Mouse (Mus musculus): ENCODE results near the gene Cebpa.
A peak's percentile ranks its signal among the peaks of the same experiment; 100 is the strongest.

Cebpa gene

DNA sequence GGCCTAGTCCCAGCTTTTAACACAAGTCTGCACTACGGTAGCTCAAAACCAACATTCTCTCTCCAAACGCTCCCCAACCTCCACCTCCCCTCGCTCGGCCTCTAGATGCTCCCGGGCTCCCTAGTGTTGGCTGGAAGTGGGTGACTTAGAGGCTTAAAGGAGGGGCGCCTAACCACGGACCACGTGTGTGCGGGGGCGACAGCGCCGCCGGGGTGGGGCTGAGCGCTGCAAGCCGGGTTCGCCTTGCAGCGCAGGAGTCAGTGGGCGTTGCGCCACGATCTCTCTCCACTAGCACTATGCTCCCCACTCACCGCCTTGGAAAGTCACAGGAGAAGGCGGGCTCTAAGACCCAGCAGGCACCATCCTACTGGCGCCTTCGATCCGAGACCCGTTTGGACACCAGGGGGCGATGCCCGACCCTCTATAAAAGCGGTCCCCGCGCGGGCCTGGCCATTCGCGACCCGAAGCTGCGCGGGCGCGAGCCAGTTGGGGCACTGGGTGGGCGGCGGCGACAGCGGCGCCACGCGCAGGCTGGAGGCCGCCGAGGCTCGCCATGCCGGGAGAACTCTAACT, at the start of gene Cebpa:
Gene Cebpa, plus strand, starts transcription at position 453 of the 573 bp plus-strand sequence.
- peak; percentile 83 for DNase-seq

DNA sequence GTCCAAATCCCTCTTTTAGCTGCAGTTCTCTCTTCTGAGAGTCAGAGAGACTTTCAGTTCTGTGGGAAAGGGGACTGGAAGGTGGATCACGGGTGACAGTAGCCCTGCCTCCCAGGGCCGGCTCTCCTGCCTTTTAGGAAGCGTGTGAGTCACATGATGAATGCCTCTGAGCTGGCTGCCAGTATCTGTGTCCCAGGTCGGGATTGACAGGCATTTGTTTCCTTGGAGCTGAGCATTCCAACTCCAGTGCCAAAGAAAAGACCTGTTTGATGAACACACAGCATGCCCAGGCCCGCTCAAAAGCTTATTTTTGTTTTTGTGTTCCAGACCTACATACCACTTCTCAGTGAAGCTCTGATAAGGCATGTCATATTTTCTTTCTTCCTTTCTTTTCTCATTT, 42.4 kb upstream of the Cebpa start:
- DNase-seq: no peak

DNA sequence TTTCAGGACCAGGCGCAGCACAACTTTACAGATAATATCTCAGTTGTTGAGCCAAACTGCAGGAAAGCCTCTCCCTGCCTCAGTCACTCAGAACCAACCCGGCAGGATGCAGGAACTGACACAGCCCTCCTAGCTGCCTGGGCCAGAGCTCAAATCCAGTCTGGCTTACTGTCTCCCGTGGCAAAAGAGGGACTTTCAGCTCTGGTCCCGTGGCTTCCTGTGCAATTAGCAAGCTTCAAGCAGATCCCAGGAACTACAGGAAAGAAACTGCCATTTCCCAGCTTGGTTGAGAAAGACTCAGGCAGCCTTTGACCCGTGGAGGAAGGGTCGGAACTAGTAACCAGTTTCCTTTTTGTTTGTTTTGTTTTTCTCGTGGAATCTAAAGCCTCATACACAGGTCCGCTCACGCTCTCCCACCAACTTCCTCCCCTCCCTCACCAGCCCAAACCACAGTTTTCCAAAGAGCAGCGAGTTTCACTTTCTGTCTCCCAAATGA, 38.2 kb upstream of the Cebpa start:
- no peak for DNase-seq

DNA sequence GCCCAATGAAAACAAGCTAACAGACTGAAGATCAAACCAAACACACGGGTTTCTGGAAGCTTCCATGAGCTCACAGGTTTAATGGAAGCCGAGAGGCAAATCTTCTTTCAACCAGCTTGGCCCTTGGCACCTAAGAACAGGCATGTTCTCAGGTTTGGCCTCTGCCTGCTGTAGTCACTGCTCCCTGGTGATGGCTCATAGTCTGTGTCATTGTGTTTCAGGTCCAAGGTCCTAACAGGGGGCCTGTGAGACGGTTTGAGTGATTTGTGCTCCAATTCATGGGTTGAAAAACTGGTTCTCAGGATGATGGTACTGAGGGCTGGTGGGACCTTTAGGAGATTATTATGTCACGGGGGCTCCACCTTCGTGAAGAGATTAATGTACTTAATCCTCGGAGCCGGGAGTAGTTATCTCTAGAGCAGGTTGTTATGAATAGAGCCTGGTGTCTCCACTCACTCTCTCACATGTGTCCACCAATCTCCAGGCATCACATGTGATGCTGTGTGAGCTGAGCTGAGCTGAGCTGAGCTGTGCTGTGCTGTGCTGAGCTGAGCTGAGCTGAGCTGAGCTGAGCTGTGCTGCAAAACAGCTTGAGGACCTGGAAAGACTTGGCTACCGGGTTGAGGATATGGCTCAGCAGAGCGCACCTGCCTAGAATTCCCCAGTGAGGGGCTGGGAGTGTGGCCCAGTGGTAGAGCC, 37.5 kb upstream of the Cebpa start:
- DNase-seq: no peak

DNA sequence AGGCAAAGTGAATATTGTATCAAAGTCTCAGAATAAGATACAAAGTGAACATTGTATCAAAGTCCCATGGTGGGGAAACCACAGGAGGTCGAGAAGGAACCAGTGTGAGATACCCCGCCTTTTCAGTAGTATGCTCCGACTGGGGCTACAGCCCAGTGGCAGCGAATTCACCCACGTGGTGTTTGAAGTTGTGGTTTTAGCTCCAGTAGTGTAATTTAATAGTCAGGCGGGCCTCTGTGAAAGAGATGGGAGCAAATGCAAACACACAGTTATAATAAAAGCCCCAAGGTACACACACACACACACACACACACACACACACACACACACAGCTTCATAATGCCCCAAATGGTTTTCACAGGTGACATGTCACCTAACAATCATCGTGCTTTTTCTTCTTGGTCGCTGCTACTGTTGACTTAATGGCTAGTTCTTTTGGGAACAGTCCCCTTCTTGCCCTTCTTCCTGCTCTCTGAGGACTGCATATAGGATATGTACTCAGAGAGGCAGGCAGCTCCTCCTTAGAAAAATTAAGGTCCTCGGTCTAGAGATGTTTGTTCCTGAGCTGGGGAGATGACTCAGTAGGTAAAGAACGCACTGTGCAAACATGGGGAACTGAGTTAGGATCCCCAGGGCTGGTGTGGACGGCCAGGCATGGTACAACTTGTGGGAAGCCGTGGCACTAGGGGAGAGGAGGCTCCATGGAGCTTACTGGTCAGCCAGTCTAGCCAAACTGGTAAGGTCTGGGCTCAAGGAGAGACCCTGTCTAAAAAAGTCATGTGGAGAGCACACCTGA, 34.3 kb upstream of the Cebpa start:
- no peak for DNase-seq

DNA sequence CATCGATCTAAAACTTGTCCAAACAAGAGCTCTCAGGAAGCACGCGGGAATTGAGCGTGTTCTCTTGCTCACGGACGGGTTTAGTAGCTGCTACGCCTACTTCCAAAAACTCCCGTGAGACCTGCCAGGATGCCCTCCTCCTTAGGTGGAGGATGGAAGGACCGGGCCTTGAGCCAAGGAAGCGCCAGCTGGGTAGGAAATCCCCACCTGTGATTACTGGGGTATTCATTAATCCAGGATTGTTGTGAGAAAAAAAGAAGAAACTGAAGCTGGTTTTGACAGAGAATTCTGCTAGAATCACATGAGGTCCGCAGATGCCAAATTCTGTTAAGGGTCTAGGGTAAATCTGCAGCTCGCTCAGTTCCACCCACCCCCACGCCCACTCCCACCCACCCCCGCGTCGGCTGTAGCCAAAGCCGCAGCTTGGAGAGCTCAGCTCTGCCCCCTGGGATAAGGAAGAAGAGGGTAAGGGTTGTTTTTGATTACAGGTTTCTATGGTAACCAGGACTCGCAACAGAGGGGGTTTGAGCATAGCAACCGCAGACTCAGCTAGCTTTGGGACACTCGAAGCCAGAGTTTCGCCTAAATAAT, 32.7 kb upstream of the Cebpa start:
- DNase-seq: peak; percentile 13

DNA sequence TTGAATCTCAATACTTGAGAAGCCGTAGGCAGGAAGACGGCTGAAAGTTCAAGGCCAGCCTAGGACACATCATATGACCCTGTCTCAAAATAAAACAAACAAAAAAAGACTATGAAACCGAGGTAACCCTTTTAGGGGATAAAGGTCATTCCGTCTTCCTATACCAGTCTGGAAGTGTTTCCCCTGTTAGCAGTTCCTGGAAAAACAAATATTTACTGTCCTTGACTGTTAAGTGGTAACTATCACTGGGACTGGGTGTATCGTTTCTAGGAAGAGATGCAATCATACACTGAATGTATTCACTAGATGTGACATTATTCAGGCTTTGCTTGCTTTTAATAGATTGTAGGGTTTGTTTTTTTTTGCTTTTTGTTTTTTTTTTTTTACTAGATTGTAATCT, 28.5 kb upstream of the Cebpa start:
- no peak for DNase-seq

DNA sequence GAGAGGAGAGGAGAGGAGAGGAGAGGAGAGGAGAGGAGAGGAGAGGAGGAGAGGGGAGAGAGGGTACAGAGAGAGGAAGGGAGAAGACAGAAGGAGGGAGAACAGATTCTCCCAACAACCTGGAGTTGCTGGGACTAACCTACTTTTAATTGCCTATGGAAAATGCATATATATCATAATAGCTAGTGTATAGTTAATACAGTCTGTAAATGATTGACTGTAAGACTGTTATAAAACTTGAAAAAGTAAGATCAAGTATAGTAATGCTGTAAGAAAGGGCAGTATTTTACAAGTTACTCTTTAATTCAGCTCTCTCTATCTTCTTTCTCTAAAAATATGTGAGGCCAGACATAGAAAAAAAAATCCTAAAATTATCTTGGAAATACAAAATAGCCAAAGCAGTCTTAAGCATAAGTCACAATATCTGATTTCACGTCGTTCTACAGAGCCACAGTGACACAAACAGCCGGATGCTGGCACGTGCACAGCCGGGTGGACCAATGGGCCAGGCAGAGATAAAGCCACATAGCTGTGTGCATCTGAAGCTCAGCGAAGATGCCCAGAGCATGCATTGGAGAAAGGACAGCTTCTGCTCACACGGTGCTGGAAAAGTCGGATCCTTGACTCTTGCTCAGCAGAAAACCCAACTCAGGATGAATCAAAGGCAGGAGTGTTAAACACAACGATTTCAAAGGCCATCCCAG, 24.0 kb upstream of the Cebpa start:
- no peak for DNase-seq

DNA sequence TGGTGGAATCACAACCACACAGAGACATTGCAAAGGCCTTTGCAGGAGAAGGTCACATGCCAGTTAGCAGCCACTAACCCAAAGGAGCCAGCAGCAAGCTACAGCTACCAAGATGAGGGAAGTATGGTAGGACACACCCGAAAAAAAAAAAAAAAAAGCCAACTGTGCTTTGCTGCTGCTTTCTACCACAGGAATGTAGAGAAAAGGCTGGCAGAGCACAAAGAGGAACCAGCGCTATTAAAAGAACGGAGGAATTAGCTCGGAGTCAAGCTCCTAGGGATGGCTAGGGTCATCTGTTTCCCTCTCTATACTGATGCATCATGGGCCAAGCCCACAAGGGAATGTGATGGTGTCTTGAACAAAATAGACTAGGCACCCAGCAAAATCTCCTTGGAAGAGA, 20.3 kb upstream of the Cebpa start:
- DNase-seq: no peak

DNA sequence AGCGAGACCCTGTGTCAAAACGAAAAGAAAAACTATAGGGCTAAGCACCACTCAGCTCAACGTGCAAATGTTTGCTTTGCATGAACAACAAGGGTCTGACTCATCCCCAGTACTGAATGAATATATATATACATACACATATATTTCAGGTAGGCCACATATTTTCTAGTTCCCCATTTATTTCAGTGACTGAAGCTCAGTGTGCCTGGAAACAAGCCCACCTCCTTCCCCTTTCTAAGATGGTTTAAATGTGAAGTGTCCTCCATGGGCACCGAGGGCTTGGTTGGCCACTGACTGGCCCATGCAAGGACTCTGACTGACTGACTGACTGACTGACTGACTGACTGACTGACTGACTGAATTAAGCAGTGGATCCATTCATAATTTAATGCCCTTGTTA, 19.6 kb upstream of the Cebpa start:
- DNase-seq: no peak

DNA sequence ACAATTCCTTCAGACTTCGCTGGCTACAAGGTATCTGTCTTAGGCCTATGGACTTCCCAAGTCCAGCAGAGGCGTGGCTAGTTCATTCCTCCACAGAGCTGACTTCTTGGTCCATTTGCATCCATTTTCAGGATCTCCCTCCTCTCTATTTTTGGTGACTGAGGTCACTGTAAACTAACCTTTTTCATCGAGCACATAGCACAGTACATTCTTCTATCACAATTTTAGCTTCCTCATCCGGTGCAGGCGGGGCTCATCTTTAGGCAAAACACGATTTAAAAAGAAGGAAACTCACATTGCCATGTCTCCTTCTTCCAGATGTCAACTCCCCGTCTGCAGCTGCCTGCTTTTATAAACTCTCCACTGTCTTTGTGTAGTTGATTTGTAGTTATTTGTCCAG, 12.5 kb upstream of the Cebpa start:
- DNase-seq: no peak

DNA sequence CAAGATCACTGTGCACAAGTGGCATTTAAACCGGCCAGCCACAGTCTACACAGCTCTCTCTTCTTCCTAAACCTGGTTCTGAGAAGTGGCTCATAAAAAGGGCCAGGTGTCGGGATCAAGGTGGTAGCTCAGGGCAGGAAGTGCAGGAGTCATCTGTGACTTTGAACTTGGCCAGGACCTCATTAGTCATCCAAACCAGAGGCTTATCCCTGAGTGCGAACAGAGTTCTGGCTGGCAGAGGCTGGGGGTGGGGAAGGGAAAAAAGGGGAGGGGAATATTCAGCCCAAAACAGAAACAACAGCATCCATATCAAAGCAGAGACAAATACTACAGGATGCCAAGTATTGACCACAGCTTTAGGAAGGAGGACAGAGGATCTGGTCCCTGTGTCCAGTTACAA, 11.5 kb upstream of the Cebpa start:
- DNase-seq: no peak

DNA sequence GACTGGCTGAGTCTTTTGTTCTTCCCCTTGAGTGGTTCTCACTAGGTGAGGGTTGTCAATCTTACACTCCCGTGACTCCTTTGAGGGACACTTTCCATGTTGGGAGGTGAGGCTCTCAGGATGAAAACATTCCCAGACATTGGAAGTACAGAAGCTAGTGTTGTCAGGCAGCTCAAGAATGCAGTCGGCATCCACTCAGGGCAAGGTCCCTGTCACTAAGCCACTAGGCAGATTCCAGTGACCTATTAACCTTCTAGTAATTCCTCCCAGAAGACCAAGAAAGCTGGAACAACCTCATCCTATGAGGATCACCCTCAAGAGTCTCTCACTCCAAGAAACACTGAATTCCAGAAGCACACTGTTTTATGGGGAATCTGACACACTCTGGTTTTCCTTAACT, 11.0 kb upstream of the Cebpa start:
- DNase-seq: no peak

DNA sequence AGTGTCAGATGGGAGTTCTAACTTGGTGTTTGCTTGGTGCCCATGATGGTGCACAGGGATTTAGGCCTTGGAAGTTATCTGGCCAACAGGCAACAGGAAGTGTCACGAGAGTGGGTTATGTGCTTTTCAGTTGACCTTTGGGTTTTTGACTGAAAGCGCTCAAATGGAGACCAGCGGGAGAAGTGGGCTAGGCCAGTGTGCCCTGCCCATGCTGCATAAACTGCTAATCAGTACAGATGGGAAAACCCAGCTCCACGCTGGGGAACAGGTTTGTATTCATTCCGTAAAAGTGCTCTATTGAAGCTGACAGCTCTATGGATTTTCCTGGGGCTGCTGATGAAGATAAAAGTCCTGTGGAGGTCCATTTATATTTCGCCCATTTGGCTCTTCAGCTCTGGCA, 10.4 kb upstream of the Cebpa start:
- DNase-seq: no peak

DNA sequence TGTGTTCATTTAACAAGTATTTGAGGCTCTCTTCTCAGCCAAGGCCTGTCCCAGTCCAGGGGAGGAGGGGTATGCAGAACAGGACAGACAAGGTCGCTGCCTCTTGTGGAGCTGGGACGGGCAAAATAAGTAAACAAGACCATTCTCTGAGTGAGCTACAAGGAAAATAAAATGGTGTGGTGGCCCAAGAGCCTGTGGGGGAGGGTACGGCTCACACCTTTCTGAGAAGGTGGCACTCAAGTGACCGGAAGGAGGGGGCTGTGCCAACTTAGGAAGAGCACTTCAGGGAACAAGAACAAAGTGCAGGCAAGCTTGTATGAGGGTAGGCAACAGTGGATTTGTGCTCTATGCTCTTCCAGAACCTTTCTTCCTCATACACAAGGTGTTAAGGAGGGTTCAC, 6.0 kb upstream of the Cebpa start:
- DNase-seq: no peak

DNA sequence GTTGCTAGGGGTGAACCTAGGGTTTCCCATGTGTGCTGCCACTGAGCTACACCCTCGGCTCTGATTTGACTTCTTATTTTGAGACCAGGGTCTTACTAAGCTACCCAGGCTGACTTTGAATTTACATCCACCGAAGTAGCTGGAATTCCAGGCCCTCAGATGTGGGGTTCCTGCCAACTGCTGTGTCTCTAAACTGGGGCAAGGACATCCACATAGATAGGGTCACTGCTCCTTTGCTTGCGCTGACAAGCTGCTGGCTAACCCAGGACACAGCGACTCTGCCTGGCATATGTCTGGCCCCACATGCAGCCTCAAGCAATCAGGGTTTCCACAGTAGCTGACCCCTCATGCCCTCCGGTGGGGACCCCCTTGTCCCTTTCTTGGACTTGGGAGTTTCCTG, 5.4 kb upstream of the Cebpa start:
- DNase-seq: no peak

DNA sequence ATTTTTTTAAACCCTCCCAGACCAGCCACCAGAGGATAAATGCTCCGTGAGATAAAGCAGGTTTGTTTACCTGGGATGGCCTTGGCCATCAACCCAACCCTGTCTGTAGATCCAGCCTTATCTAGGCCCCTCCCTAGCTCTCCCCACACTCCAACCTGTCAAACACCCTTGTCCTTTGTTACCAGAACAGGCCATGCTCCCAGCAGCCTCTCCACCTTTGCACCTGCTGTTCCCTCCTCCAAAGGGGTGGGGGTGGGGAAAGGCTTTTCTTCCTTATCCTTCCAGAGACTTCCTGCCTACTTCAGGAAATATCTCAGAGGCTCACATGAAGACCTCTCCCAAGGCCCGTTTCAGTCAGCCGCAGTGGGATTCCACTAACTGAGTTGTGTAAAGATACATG, 2.6 kb upstream of the Cebpa start:
- DNase-seq: no peak

DNA sequence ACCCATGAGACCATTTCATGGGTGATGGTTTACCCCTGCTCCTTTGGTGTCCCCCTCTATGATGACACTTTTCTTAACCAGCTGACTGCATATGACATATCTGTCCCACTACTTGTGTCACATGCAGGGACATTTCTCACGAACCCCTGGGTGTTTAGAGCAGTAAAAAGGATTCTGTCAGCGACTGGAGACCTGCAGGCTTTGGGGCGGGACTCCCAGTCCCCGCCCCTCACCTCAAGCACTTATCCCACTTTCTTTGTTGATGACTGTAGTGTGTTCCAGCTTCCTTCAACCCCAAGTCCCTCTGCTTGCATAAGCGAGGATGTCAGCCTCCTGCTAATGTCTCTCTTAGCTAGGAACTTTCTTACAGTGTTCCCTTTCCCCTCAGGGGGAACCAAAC, 2.0 kb upstream of the Cebpa start:
- DNase-seq: no peak

DNA sequence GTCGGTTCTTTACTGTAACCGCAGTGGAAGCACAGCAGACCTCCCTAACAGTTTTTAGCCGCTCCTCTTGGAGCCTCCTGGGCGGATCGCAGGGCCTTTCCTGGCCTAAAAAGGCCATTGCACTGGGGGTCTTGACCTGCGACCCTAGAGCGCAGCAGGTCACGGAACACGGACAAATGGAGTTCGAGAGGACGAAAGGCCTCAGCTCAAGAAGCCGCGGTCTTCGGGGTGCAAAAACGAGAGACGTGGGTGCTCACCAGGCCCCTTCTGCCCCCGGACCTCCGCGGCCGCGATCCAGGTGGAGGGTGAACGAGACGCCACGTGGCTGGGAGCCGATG, 1.4 kb upstream of the Cebpa start:
- no peak for DNase-seq

DNA sequence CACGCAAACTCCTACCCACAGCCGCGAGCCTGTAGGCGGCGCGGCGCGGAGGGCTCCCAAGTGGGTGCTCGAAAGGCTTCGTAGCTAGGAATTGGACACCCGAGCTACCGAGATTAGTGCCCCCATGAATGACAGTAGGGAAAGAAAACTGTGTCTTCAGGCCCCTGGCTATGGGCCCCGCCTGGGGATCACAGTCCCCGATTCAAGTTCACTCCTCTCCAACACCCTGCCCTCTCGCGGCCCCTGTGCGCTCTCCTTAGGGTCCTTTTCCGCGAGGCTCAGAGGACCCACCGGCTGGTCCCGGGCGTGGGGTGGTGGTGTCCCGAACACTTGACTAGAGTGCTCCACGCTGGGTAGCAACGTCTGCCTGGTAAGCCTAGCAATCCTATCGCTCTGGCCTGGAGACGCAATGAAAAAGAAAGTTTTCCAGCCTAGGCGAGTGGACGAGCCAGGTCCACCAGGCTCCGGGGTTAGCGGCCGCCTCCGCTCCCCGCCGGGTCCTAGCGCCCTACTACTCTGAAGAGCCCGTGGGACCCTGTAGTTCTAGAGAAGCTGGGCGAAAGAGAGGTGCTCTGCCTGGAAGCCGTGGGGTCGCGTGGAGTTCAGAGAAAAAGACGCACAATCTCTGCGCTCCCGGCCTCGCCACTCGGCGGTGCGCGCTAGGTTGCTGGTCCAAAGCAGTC, 853 bp upstream of the Cebpa start:
- DNase-seq: peak; percentile 42

DNA sequence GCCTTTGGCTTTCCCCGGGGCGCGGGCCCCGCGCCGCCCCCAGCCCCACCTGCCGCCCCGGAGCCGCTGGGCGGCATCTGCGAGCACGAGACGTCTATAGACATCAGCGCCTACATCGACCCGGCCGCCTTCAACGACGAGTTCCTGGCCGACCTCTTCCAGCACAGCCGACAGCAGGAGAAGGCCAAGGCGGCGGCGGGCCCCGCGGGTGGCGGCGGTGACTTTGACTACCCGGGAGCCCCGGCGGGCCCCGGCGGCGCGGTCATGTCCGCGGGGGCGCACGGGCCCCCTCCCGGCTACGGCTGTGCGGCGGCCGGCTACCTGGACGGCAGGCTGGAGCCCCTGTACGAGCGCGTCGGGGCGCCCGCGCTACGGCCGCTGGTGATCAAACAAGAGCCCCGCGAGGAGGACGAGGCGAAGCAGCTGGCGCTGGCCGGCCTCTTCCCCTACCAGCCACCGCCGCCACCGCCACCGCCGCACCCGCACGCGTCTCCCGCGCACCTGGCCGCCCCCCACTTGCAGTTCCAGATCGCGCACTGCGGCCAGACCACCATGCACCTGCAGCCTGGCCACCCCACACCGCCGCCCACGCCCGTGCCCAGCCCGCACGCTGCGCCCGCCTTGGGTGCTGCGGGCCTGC, 533 bp downstream of the Cebpa start:
- no peak for DNase-seq

DNA sequence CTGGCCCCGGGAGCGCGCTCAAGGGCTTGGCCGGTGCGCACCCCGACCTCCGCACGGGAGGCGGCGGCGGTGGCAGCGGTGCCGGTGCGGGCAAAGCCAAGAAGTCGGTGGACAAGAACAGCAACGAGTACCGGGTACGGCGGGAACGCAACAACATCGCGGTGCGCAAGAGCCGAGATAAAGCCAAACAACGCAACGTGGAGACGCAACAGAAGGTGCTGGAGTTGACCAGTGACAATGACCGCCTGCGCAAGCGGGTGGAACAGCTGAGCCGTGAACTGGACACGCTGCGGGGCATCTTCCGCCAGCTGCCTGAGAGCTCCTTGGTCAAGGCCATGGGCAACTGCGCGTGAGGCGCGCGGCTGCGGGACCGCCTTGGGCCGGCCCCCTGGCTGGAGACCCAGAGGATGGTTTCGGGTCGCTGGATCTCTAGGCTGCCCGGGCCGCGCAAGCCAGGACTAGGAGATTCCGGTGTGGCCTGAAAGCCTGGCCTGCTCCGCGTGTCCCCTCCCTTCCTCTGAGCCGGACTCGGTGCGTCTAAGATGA, 1.1 kb downstream of the Cebpa start:
- peak; percentile 60 for DNase-seq
